Mouse (Mus musculus) neural tube, embryonic 13.5 days (tissue): Measurements from ENCODE around the gene Med18. TPM values are rescaled to one million over a fixed set of nuclear protein-coding genes. Genes with fewer than 3 reads are reported as not detected.

Source experiments
- ATAC-seq: fragments of 200-750 bp; cut with Nextera tagmentation; 2 replicates; pipeline ENCODE4 v1.8.0; 2017; ENCODE audit warnings: low read depth, mild to moderate bottlenecking, moderate TSS enrichment, moderate library complexity
- H3K27ac ChIP-seq: fragments of 300-500 bp; sonication (generic); replicated peaks from 2 replicates; pipeline ENCODE4 v1.5.1; 2015; ENCODE audit warnings: moderate library complexity, mild to moderate bottlenecking, inconsistent platforms
- H3K27me3 ChIP-seq: fragments of 300-500 bp; sonication (generic); 2 replicates; pipeline ENCODE4 v1.6.1; 2015; ENCODE audit warnings: mild to moderate bottlenecking, inconsistent platforms
- H3K36me3 ChIP-seq: fragments of 300-500 bp; sonication (generic); 2 replicates; pipeline ENCODE4 v1.6.1; 2015; ENCODE audit warnings: mild to moderate bottlenecking, inconsistent platforms
- H3K4me1 ChIP-seq: fragments of 300-500 bp; sonication (generic); replicated peaks from 2 replicates; pipeline ENCODE4 v1.6.1; 2015; ENCODE audit warnings: inconsistent platforms
- H3K4me2 ChIP-seq: fragments of 300-500 bp; sonication (generic); 2 replicates; pipeline ENCODE4 v1.6.1; 2015; ENCODE audit warnings: inconsistent platforms, mild to moderate bottlenecking, moderate library complexity
- H3K4me3 ChIP-seq: fragments of 300-500 bp; sonication (generic); 2 replicates; pipeline ENCODE4 v1.5.1; 2015; ENCODE audit warnings: mild to moderate bottlenecking, inconsistent platforms
- H3K9ac ChIP-seq: fragments of 300-500 bp; sonication (generic); 2 replicates; pipeline ENCODE4 v1.6.1; 2015; ENCODE audit warnings: moderate library complexity, mild to moderate bottlenecking, inconsistent platforms
- H3K9me3 ChIP-seq: fragments of 300-500 bp; sonication (generic); 2 replicates; pipeline ENCODE4 v1.6.1; 2016; ENCODE audit warnings: inconsistent platforms
- WGBS: fragments of 180-500 bp; shearing (Covaris S2); methylation state at CpG from one replicate; pipeline ENCODE4 v1.1.7; 2015; 5-methylcytosine and 5-hydroxymethylcytosine counted together
- polyA plus RNA-seq: library from polyadenylated mRNA; unstranded; fragments of >200 nt; fragmentation: Nextera tagmentation; extraction: Ambion mirVana; gene quantifications from 2 replicates; pipeline ENCODE4 v1.2.1, GENCODE M21; 2015

Gene Med18
- polyA plus RNA-seq, 1 experiment from 2014 or later, result 15.1 TPM

DNA sequence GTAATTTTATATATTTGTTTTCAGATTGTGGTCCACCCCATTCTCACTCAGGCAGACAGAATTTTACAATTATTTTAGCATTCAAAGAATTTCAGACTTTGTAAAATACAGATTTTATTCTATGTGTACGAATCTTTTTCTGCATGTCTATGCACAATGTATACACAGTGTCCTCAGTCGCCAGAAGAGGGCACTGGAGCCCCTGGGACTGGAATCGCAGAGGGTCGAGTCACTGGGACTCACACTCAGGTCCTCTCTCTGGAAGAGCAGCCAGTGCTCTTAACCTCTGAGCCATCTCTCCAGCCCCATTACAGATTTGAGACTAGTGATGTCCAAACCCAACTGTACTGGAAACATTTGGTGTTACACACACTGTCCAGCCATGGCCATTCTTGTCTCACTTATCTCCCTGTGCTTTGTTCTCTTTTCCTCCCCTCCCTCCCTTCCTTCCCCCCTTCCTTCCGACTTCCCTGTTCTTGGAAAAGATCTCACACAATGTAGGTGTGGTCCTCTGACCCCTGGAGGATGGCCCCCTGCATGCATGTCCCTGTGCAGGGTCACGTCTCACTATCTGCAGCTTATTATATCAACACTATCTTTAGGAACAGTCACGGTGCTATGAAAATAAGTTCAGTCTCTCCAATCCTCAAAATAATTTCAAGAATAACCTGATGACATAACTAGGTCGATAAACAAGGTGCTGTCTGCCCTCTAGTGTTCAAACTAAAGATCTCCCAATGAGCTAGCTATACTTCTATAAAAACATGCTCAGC is 52.2 kb downstream of the Med18 start:
- no peak overlapping the region for H3K4me2 ChIP-seq
- no peak overlapping the region for H3K4me3 ChIP-seq
- no peak overlapping the region for H3K9ac ChIP-seq
- no peaks in the 10 kb centered on the region for H3K4me1 ChIP-seq
- no peaks in the 10 kb centered on the region for H3K27me3 ChIP-seq
- H3K36me3 ChIP-seq, result no peaks in the 10 kb centered on the region; the same call in 1 of the 2 replicates
- no peaks in the 10 kb centered on the region for H3K9me3 ChIP-seq
- 63% methylated on average over 8 of the region's 8 CpGs for WGBS
- H3K27ac ChIP-seq, result no peak overlapping the region
- no peak for ATAC-seq

- Histone ChIP-seq H3K4me3 (no peak overlapping the region), H3K27me3 (no peaks in the 10 kb centered on the region), H3K9me3 (no peaks in the 10 kb centered on the region), H3K27ac (no peak overlapping the region), H3K4me2 (no peak overlapping the region), H3K9ac (no peak overlapping the region), H3K36me3 (no peaks in the 10 kb centered on the region; the same call in 1 of the 2 replicates), H3K4me1 (no peaks in the 10 kb centered on the region)
- no peak for ATAC-seq
- WGBS, result 89% methylated on average over 4 of the region's 4 CpGs
Observed at GRCm38 (mm10) chr4:132409587-132410229, 54.0 kb downstream of the Med18 start.

Other genes with a start within 250 kb of the Med18 start
- 40.8 and 44.1 TPM in 2 replicates for gene Gmeb1, start 202.3 kb downstream of the Med18 start, polyA plus RNA-seq
- 43.2 and 45.3 TPM in 2 replicates for gene Taf12, start 189.5 kb downstream of the Med18 start, polyA plus RNA-seq
- 1.1 and 1.7 TPM in 2 replicates for gene Rab42, start 160.5 kb downstream of the Med18 start, polyA plus RNA-seq
- 77.5 and 81.3 TPM in 2 replicates for gene Trnau1ap, start 134.4 kb downstream of the Med18 start, polyA plus RNA-seq
- gene Rcc1, start 110.3 kb downstream of the Med18 start, polyA plus RNA-seq, result 35.6 and 36.1 TPM in 2 replicates
- 9.6 and 13.7 TPM in 2 replicates for gene Phactr4, start 41.4 kb downstream of the Med18 start, polyA plus RNA-seq
- 6.8 and 8.5 TPM in 2 replicates for gene Sesn2, start 46.6 kb upstream of the Med18 start, polyA plus RNA-seq
- gene Atpif1, start 69.7 kb upstream of the Med18 start, polyA plus RNA-seq, result 1,393 and 1,600 TPM in 2 replicates
- 150 and 158 TPM in 2 replicates for gene Dnajc8, start 71.6 kb upstream of the Med18 start, polyA plus RNA-seq
- 0.80 TPM in 2 replicates for gene Ptafr, start 100.1 kb upstream of the Med18 start, polyA plus RNA-seq
- 14.3 and 21.7 TPM in 2 replicates for gene Eya3, start 175.1 kb upstream of the Med18 start, polyA plus RNA-seq